Mouse (Mus musculus): ENCODE results near the gene Lyve1.

DNA sequence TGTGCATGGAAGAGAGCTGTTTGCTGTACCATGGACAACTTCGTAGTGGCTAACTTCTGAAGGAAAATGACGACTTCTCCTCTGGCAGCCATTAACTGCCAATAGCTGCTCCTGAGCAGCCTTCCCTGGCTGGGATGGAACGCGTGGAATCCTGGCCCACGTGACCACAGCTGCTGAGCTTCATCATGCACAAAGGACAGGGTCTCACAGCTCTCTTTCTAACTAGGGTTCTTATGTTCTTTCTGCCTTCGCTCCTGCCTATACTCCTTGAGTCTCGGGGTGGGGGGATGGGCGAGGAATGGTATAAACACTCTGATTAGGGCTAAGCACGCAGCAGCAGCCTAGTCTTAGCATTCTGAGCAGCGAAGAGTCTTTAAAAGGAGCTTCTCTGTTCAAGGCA is 2.0 kb upstream of the Lyve1 start:
- no peak for TF ChIP-seq CTCF (IDR thresholded peaks at IDR 0.05; ENCODE audit: borderline replicate concordance, extremely low read depth, insufficient read depth, insufficient read length)
- TF ChIP-seq POLR2A (IDR thresholded peaks at IDR 0.05; ENCODE audit: borderline replicate concordance, extremely low read depth, insufficient read depth, insufficient read length, poor library complexity, severe bottlenecking), result no peak

All from brain, embryonic 14.5 days (tissue).